Mouse (Mus musculus): Measurements from ENCODE around the gene Nkx6-2.

Gene Nkx6-2

GRCm38 (mm10) chr7:139566533-139566932 lies 16.1 kb downstream of the Nkx6-2 start:
- in situ Hi-C loops (cut with MseI, MboI) = no loop called here

GRCm38 (mm10) chr7:139565998-139566397 lies 16.6 kb downstream of the Nkx6-2 start:
- in situ Hi-C loops (cut with MseI, MboI) = no loop called here

- in situ Hi-C loops (cut with MseI, MboI) = no loop called here
Measured at GRCm38 (mm10) chr7:139564161-139564560, 18.4 kb downstream of the Nkx6-2 start.

- in situ Hi-C loops (cut with MseI, MboI) = no loop called here
Measured at GRCm38 (mm10) chr7:139563425-139563824, 19.2 kb downstream of the Nkx6-2 start.

- in situ Hi-C loops (cut with MseI, MboI) = no loop called here
Measured at GRCm38 (mm10) chr7:139559659-139560058, 22.9 kb downstream of the Nkx6-2 start.

GRCm38 (mm10) chr7:139556746-139557526 lies 25.7 kb downstream of the Nkx6-2 start:
- in situ Hi-C loops (cut with MseI, MboI) = no loop called here

GRCm38 (mm10) chr7:139556331-139556730 lies 26.3 kb downstream of the Nkx6-2 start:
- in situ Hi-C loops (cut with MseI, MboI) = no loop called here

- in situ Hi-C loops (cut with MseI, MboI) = no loop called here
Measured at GRCm38 (mm10) chr7:139551519-139551918, 31.1 kb downstream of the Nkx6-2 start.

- in situ Hi-C loops (cut with MseI, MboI) = no loop called here
Measured at GRCm38 (mm10) chr7:139550086-139550783, 32.4 kb downstream of the Nkx6-2 start.

GRCm38 (mm10) chr7:139547325-139547724 lies 35.3 kb downstream of the Nkx6-2 start:
- in situ Hi-C loops (cut with MseI, MboI) = no loop called here

- in situ Hi-C loops (cut with MseI, MboI) = no loop called here
Measured at GRCm38 (mm10) chr7:139544706-139545625, 37.6 kb downstream of the Nkx6-2 start.

- in situ Hi-C loops (cut with MseI, MboI) = no loop called here
Measured at GRCm38 (mm10) chr7:139541422-139541821, 41.2 kb downstream of the Nkx6-2 start.

GRCm38 (mm10) chr7:139540601-139541000 lies 42.0 kb downstream of the Nkx6-2 start:
- in situ Hi-C loops (cut with MseI, MboI) = no loop called here

GRCm38 (mm10) chr7:139538541-139538940 lies 44.1 kb downstream of the Nkx6-2 start:
- in situ Hi-C loops (cut with MseI, MboI) = no loop called here

GRCm38 (mm10) chr7:139537831-139538230 lies 44.8 kb downstream of the Nkx6-2 start:
- in situ Hi-C loops (cut with MseI, MboI) = no loop called here

- in situ Hi-C loops (cut with MseI, MboI) = no loop called here
Measured at GRCm38 (mm10) chr7:139536831-139537230, 45.8 kb downstream of the Nkx6-2 start.

GRCm38 (mm10) chr7:139536331-139536730 lies 46.3 kb downstream of the Nkx6-2 start:
- in situ Hi-C loops (cut with MseI, MboI) = no loop called here

GRCm38 (mm10) chr7:139531428-139531801 lies 51.2 kb downstream of the Nkx6-2 start:
- in situ Hi-C loops (cut with MseI, MboI) = no loop called here

- in situ Hi-C loops (cut with MseI, MboI) = no loop called here
Measured at GRCm38 (mm10) chr7:139530591-139531427, 51.8 kb downstream of the Nkx6-2 start.
